Mouse (Mus musculus): Measurements from ENCODE around the gene Bicc1.

Bicc1 gene

DNA sequence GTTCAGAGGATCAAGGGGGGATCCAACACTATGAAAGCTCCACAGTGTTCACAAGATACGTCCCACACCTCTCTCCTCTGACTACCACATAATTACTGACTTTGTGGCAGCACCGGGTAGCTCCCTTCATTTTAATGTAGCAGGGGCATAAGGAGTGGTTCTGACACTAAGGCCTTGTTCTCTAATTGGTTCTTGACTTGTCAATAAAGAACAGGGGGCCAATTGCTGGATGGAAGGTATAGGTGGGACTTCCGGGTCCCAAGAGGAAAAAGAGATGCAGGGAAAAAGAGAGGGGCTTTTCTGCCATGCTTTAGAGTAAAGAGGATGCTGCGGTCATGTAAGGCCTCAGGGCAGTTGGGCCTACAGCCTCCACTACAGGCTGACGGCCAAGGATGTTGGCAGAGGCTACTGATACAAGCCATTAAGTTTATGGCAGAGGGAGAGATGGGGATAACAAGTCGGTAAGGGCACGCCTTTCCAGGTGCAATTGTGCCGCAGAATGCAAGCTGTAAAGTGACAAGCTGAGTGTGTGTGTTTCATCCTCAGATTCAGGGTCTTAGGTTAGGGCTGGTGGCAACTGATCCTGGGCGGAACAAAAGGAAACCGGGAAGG, 108.7 kb downstream of the Bicc1 start:
- DNase-seq, result no peak

DNA sequence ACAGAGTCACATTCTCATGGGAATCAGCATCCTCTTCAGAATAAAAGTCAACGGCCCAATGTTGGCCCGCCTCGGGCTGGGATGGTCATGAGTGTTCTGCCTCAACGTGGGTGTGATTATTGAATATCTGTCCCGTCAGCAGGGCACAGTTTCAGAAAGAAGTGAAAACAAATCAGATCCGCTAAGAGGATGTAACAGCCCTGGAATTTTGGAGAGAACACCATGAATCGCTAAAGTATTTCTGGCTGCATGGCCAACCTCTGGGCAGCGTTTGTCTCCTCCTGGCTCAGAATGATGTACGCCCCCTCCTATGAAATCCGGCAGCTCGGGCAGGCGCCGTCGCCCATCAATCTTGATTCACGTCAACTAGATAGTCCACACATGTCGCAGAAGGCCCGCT, 110.2 kb downstream of the Bicc1 start:
- DNase-seq, result peak; percentile 59

GRCm38 (mm10) chr10:71044410-71044809, 115.1 kb downstream of the Bicc1 start:
- no peak for DNase-seq

DNA sequence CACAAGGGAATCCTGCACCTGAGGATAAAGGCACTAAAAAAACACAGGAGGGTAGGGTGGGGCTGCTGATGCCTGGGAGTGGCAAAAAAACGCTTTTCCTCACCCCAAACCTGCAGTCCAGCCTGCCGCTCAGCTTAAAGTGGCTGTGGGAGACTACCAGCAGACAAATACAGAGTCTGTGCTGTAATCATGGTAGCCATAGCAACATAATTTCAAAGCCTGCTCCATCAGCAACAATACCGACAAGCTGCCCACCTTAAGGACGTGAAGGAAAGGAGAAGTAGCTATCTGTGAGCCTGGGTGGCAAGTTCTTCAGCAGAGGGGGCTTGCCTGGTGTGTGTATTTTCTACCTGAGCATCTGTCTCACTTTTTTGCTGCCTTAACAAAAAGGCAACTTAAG, 117.6 kb downstream of the Bicc1 start:
- DNase-seq, result no peak

DNA sequence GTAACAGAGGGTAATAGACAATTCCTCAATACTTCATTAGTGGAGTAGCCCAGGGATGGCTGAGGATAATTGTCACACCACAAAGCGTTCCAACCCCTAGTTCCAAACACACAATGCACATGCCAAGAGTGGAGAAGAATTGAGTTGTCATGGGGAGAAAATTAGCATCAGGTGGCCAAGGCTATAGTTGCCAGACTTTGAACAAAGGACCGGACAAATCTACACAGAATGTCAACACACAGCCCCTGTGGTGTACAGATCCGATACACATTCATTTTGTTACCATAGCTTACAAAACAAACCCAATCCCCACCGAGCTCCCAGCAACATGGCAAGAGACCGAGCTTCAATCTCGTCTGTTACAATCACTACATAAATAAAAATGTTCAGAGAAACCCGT, 123.0 kb downstream of the Bicc1 start:
- DNase-seq, result no peak

DNA sequence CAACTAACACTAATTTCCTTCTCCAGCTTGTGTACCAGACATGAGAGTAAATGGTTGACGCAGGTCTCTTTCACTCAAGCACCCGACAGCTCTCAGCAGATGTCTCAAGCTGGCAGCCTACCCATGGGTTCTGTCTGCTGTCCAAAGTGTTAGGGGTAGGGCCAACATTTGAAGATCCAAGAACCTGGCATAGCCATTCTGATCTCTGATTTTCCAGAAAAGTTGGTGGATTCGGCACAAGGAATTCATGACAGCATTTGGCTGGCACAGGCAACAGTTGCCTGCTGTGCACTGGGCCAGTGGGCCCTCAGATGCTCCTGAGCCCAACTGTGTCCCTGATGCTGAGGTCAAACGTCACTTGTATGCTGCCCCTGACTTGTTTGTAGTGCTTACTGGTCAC, 130.5 kb downstream of the Bicc1 start:
- DNase-seq, result peak; percentile 35

GRCm38 (mm10) chr10:71028066-71028844, 131.2 kb downstream of the Bicc1 start:
- peak; percentile 17 for DNase-seq

- DNase-seq, result peak; percentile 48
These were observed 134.2 kb downstream of the Bicc1 start for GRCm38 (mm10) chr10:71025131-71025894.

DNA sequence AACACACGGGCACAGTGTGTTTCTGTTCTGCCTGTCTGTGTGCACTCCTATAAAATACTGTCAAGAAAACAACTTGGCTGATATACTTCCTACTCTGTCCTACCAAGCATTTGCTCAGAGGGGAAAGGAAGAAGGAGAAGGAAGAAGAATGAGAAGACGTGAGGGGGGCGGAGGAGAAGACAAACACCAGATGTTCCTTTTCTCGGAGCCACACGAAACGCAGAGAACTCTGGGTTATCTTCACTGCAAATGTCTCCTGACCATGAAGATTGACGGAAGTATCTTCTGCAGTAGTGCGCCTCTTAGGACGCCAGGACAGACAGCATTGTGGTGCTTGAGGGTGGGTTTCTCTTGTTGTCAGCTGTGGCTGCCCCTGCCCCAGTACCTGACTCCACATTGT, 134.8 kb downstream of the Bicc1 start:
- DNase-seq, result no peak

DNA sequence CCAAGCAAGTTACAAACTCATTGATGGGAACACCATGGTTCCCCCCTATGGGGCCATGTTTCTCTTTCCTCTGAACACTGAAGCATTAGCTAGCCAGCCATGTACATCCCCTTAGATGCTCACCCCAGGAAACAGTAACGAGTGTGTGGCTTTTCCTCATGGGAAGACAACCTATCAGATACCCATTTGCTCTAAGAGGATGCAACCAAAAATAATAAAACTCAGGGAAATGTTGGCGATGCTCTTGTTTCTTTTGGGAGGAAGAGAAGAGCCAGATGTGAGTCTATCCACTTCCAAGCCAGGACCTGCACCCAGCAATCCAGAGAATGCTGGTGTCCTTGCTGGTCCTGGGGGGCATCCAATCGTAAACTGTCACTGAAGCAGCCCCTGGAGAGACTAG, 136.0 kb downstream of the Bicc1 start:
- no peak for DNase-seq

- no peak for DNase-seq
These were observed 139.0 kb downstream of the Bicc1 start for GRCm38 (mm10) chr10:71020459-71020858.

- DNase-seq, result peak; percentile 21
These were observed 139.7 kb downstream of the Bicc1 start for GRCm38 (mm10) chr10:71019836-71020235.

DNA sequence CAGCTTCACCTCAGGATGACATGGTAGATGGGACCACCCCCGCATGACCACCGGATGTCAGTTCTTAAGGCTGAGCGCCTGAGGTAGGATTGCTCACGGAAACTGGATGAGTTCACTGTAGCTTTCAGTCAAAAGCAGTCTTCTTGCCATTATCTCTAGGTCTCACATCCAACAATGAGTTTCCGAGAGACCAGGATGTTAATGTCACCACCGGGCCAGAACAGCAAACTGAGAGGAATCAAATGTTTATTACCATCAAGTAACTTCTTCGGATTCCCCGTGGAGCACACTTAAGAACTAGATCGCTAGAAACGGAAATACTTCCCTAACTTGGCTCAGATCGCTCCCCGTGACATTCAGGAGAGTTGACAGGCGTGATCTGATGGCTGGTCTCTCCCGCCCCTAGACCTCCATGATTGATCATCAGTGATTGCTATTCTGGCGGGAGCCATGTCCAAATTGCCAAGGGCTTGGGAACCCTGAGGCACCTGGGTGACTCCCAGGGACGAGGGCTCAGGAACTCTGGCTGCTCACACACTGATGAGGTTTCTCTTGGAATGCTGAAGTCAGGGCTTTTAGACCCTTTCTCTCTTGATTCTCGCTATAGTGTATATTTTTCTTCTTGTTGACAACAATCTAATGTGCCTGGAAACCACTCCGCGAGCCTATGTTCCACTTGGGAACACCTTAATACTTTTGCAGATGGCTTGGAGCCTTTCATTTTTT, 149.6 kb downstream of the Bicc1 start:
- no peak for DNase-seq

DNA sequence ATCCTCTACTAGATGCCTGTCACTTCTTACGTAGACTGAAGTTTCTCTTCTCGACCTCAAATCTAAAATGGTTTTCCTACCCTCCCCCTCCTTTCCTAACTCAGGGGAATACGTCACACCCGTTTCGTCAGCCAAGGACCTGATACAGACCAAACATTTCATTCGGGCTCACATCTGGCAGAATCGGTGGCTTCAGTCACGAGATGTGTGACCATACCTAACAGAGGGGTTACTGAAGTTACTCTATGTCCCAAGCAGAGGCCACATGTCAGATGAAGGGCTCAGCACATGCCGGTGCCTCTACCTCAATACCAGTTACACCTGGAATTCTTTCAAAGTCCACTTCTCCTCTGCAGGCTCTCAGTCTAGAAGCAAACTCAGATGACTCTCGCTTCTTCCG, 150.8 kb downstream of the Bicc1 start:
- no peak for DNase-seq

DNA sequence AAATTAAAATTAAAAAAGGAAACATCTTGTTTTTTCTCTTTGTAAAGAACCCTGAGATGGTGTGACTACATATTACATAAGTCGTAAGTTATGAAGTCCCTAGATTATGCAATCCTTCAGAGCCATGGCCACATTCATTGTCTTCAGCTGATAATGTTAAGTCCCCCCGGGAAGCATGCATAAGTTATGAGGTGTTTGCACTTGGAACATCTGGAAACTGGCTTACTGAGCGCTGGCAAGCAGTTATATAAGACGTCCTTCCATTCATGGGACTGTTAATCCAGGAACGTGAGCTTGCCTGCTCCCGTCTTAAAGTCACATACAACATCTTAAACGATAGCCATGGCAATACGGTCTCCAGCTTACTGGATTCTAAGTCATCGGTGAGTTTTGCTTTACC, 151.5 kb downstream of the Bicc1 start:
- DNase-seq, result peak; percentile 63

- DNase-seq, result no peak
These were observed 152.0 kb downstream of the Bicc1 start for GRCm38 (mm10) chr10:71007516-71007915.

GRCm38 (mm10) chr10:71007001-71007400, 152.5 kb downstream of the Bicc1 start:
- DNase-seq, result no peak

- DNase-seq, result no peak
These were observed 156.6 kb downstream of the Bicc1 start for GRCm38 (mm10) chr10:71002871-71003270.

GRCm38 (mm10) chr10:71002186-71002585, 157.3 kb downstream of the Bicc1 start:
- no peak for DNase-seq

GRCm38 (mm10) chr10:70998136-70998535, 161.4 kb downstream of the Bicc1 start:
- peak; percentile 63 for DNase-seq

GRCm38 (mm10) chr10:70996051-70996450, 163.4 kb downstream of the Bicc1 start:
- no peak for DNase-seq

- no peak for DNase-seq
These were observed 165.4 kb downstream of the Bicc1 start for GRCm38 (mm10) chr10:70994135-70994497.

- no peak for DNase-seq
These were observed 165.9 kb downstream of the Bicc1 start for GRCm38 (mm10) chr10:70993497-70994134.
